Mouse (Mus musculus) A20 (cell line): ENCODE measurements around the gene Lpo.
A peak's percentile ranks its signal among the peaks of the same experiment; 100 is the strongest.

ENCODE experiments used
- DNase-seq: peaks from one replicate; pipeline ENCODE4 v3.0.0-alpha.2; 2011; ENCODE audit warnings: low read depth, low spot score

Gene Lpo

GRCm38 (mm10) chr11:87828239-87828900 is at the start of gene Lpo:
Lpo (minus strand) TSS chr11:87828289.
- no peak for DNase-seq

GRCm38 (mm10) chr11:87875436-87875835 is 47.3 kb upstream of the Lpo start, which contains the start of gene Epx:
Epx (minus strand) TSS chr11:87875536.
- DNase-seq: no peak

- DNase-seq: no peak
These were observed 43.7 kb upstream of the Lpo start for GRCm38 (mm10) chr11:87871766-87872165.

- no peak for DNase-seq
These were observed 42.0 kb upstream of the Lpo start for GRCm38 (mm10) chr11:87870096-87870495.

- DNase-seq: peak; percentile 30
These were observed 38.8 kb upstream of the Lpo start for GRCm38 (mm10) chr11:87866891-87867290.

GRCm38 (mm10) chr11:87862805-87863204 is 34.7 kb upstream of the Lpo start:
- DNase-seq: no peak

GRCm38 (mm10) chr11:87860426-87860825 is 32.3 kb upstream of the Lpo start:
- DNase-seq: no peak

GRCm38 (mm10) chr11:87859273-87859672 is 31.2 kb upstream of the Lpo start:
- no peak for DNase-seq

- DNase-seq: no peak
These were observed 26.5 kb upstream of the Lpo start for GRCm38 (mm10) chr11:87854550-87854949.

- DNase-seq: peak; percentile 77
These were observed 25.5 kb upstream of the Lpo start for GRCm38 (mm10) chr11:87853597-87853954.

- peak; percentile 96 for DNase-seq
These were observed 24.9 kb upstream of the Lpo start, which contains the start of gene Mks1 for GRCm38 (mm10) chr11:87852690-87853596. Mks1 (plus strand) TSS chr11:87853215.

- no peak for DNase-seq
These were observed 19.8 kb upstream of the Lpo start for GRCm38 (mm10) chr11:87847884-87848283.

GRCm38 (mm10) chr11:87846968-87847600 is 19.0 kb upstream of the Lpo start:
- no peak for DNase-seq

- peak; percentile 88 for DNase-seq
These were observed 13.3 kb upstream of the Lpo start for GRCm38 (mm10) chr11:87841436-87841835.

- DNase-seq: peak; percentile 88
These were observed 12.6 kb upstream of the Lpo start for GRCm38 (mm10) chr11:87840676-87841075.

GRCm38 (mm10) chr11:87821502-87821901 is 6.6 kb downstream of the Lpo start:
- no peak for DNase-seq

GRCm38 (mm10) chr11:87817443-87817773 is 10.7 kb downstream of the Lpo start:
- DNase-seq: no peak

- DNase-seq: peak; percentile 62
These were observed 11.2 kb downstream of the Lpo start for GRCm38 (mm10) chr11:87816707-87817442.

GRCm38 (mm10) chr11:87814831-87815230 is 13.3 kb downstream of the Lpo start:
- no peak for DNase-seq

GRCm38 (mm10) chr11:87811396-87811795 is 16.7 kb downstream of the Lpo start:
- peak; percentile 20 for DNase-seq

- DNase-seq: no peak
These were observed 19.9 kb downstream of the Lpo start for GRCm38 (mm10) chr11:87808236-87808635.

GRCm38 (mm10) chr11:87807433-87807832 is 20.7 kb downstream of the Lpo start:
- DNase-seq: no peak
